Comparison of ENCODE assay signal across 26 mouse cellular contexts in genomic region chr10:113902744-113903143, GRCm38 (mm10).
"Had no signal": no experiment of that assay in that cellular context is flagged by ENCODE, and none has a peak within 500 bp of the region (broad histone marks: within the 10 kb centered on the region; RNA-seq: fewer than 3 reads in every experiment).

No protein-coding gene starts in this region.

- H3K9ac ChIP-seq: embryonic facial prominence, embryonic 12.5 days; embryonic facial prominence, embryonic 13.5 days; embryonic facial prominence, embryonic 15.5 days; forebrain, embryonic 12.5 days; forebrain, embryonic 13.5 days; heart, embryonic 12.5 days had no signal

- H3K27ac ChIP-seq: embryonic facial prominence, embryonic 10.5 days; embryonic facial prominence, embryonic 12.5 days; embryonic facial prominence, embryonic 13.5 days; embryonic facial prominence, embryonic 15.5 days; forebrain, embryonic 10.5 days; forebrain, embryonic 12.5 days; forebrain, embryonic 13.5 days; gastrocnemius, adult 2 months; heart, adult 2 months; heart, embryonic 10.5 days had no signal

- H3K27me3 ChIP-seq: embryonic facial prominence, embryonic 12.5 days; embryonic facial prominence, embryonic 13.5 days; embryonic facial prominence, embryonic 15.5 days; forebrain, embryonic 12.5 days; forebrain, embryonic 13.5 days; heart, embryonic 12.5 days had no signal

- ATAC-seq: forebrain, embryonic 13.5 days; forebrain, embryonic 14.5 days had no signal

- H3K9me3 ChIP-seq: embryonic facial prominence, embryonic 10.5 days; embryonic facial prominence, embryonic 12.5 days; embryonic facial prominence, embryonic 13.5 days; embryonic facial prominence, embryonic 15.5 days; forebrain, embryonic 10.5 days; forebrain, embryonic 12.5 days; forebrain, embryonic 13.5 days; heart, embryonic 10.5 days; heart, embryonic 12.5 days had no signal

- H3K4me1 ChIP-seq: embryonic facial prominence, embryonic 10.5 days; embryonic facial prominence, embryonic 12.5 days; embryonic facial prominence, embryonic 13.5 days; embryonic facial prominence, embryonic 15.5 days; forebrain, embryonic 10.5 days; forebrain, embryonic 12.5 days; forebrain, embryonic 13.5 days; heart, embryonic 10.5 days; heart, embryonic 12.5 days had no signal

- H3K36me3 ChIP-seq: embryonic facial prominence, embryonic 10.5 days; embryonic facial prominence, embryonic 12.5 days; embryonic facial prominence, embryonic 13.5 days; embryonic facial prominence, embryonic 15.5 days; forebrain, embryonic 10.5 days; forebrain, embryonic 12.5 days; heart, embryonic 10.5 days; heart, embryonic 12.5 days had no signal

- DNase-seq: cerebellum, adult 9-10 months; cerebellum, adult 9-11 months; cerebellum, postnatal 10 days; cerebellum, postnatal 14 days; cerebellum, postnatal 25 days; cerebellum, postnatal 36 days; embryo, embryonic 11 days; gastrocnemius, adult 2 months; gastrocnemius, postnatal 10 days; gastrocnemius, postnatal 14 days; gastrocnemius, postnatal 25 days; gastrocnemius, postnatal 36 days; heart, adult 18-20 months; heart, adult 2 months had no signal

- H3K4me3 ChIP-seq: embryonic facial prominence, embryonic 10.5 days; embryonic facial prominence, embryonic 12.5 days; embryonic facial prominence, embryonic 13.5 days; embryonic facial prominence, embryonic 15.5 days; erythroblast, embryonic 14.5 days; forebrain, embryonic 10.5 days; forebrain, embryonic 12.5 days; forebrain, embryonic 13.5 days; gastrocnemius, adult 2 months; heart, adult 2 months; heart, embryonic 10.5 days; heart, embryonic 12.5 days had no signal

- H3K4me2 ChIP-seq: embryonic facial prominence, embryonic 12.5 days; embryonic facial prominence, embryonic 13.5 days; embryonic facial prominence, embryonic 15.5 days; forebrain, embryonic 12.5 days; forebrain, embryonic 13.5 days; heart, embryonic 11.5 days; heart, embryonic 12.5 days had no signal
